Mouse (Mus musculus) spleen, adult 2 months (tissue): ENCODE results near the gene Smim17.

Experiments
- CTCF ChIP-seq: fragments of 200-500 bp; IDR thresholded peaks from 2 replicates; pipeline ENCODE4 v1.5.1; 2011; ENCODE audit warnings: mild to moderate bottlenecking, inconsistent platforms; ENCODE audit not compliant: insufficient read depth, insufficient read length, insufficient replicate concordance; ENCODE audit errors: extremely low read depth
- POLR2A ChIP-seq: fragments of 200-500 bp; IDR thresholded peaks from 2 replicates; pipeline ENCODE4 v1.6.1; 2011; ENCODE audit warnings: low read depth, low read length, inconsistent platforms

DNA sequence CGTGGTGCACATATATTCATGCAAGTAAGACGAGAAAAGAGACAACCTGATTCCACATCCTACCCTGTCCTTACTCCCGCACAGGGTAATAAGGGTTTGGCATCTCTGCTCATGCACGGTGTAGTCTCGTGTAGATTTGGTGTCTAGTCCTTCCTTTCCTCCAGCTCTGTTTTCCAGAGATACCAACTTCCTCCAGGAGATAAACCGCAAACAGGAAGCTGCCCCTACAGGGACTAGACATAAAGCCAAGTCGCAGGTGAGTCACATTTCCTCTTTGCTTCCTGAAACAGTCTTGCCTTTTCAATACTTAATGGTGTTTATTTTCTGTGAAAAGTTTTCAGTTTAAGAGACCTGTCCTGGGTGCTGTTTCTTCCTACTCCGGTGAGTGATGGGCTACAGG is 14.5 kb upstream of the Smim17 start:
- TF ChIP-seq POLR2A (no peak), CTCF (no peak)
